22 mouse cellular contexts compared by ENCODE assay signal in genomic region chr10:91734691-91735090, GRCm38 (mm10).
DNase-seq lines count a peak whose midpoint lies in the region; ATAC-seq and TF ChIP-seq lines count a peak whose summit lies in the region.
"Had no signal": no experiment of that assay in that cellular context is flagged by ENCODE, and none has a peak within 500 bp of the region (broad histone marks: within the 10 kb centered on the region; RNA-seq: fewer than 3 reads in every experiment).

No protein-coding gene starts in this region.

- H3K4me2 ChIP-seq in heart, embryonic 16.5 days (ENCODE audit: low read depth, low read length), result no peak overlapping the region
- H3K4me2 ChIP-seq in intestine, postnatal 0 days (replicated peaks; ENCODE audit: low read depth), result no peak overlapping the region
- H3K4me2 ChIP-seq in intestine, embryonic 16.5 days (ENCODE audit: low read depth, low read length), result no peak overlapping the region
- H3K4me2 ChIP-seq: embryonic facial prominence, embryonic 15.5 days; heart, embryonic 13.5 days; limb, embryonic 12.5 days; liver, embryonic 12.5 days; lung, embryonic 15.5 days; neural tube, embryonic 12.5 days had no signal

- H3K27ac ChIP-seq in heart, embryonic 16.5 days (ENCODE audit: low read length), result no peak overlapping the region
- no peak overlapping the region for H3K27ac ChIP-seq in intestine, postnatal 0 days (ENCODE audit: low read depth, low read length)
- no peak overlapping the region for H3K27ac ChIP-seq in intestine, embryonic 16.5 days (ENCODE audit: low read length)
- H3K27ac ChIP-seq: embryonic facial prominence, embryonic 15.5 days; heart, embryonic 13.5 days; limb, embryonic 12.5 days; liver, embryonic 12.5 days; lung, embryonic 15.5 days; neural tube, embryonic 12.5 days had no signal

- no peak overlapping the region for H3K4me3 ChIP-seq in heart, embryonic 16.5 days (ENCODE audit: low read length)
- H3K4me3 ChIP-seq in intestine, postnatal 0 days (ENCODE audit: low read depth, low read length), result no peak overlapping the region
- H3K4me3 ChIP-seq in intestine, embryonic 16.5 days (ENCODE audit: low read length), result no peak overlapping the region
- H3K4me3 ChIP-seq: embryonic facial prominence, embryonic 15.5 days; heart, embryonic 13.5 days; limb, embryonic 12.5 days; liver, embryonic 12.5 days; lung, embryonic 15.5 days; neural tube, embryonic 12.5 days had no signal

- TF ChIP-seq POLR2A in brain, embryonic 14.5 days (IDR thresholded peaks at IDR 0.05; ENCODE audit: borderline replicate concordance, extremely low read depth, insufficient read depth, insufficient read length, poor library complexity, severe bottlenecking), result no peak

- no peak for DNase-seq in heart, postnatal 25 days (ENCODE audit: low spot score)
- peak; percentile 3 for DNase-seq in lung, postnatal 36 days
- no peak for DNase-seq in lung, postnatal 10 days
- DNase-seq in brain, embryonic 14.5 days (ENCODE audit: low read depth), result peak; percentile 34
- no peak for DNase-seq in right cerebral cortex, postnatal 25 days
- DNase-seq: adrenal gland, postnatal 14 days; B cell, adult 2 months; cerebellum, adult 11-12 months; cerebellum, postnatal 25 days; kidney, adult 2 months; kidney, postnatal 14 days; right cerebral cortex, adult 18-20 months; thymus, postnatal 25 days had no signal

- no peaks in the 10 kb centered on the region for H3K27me3 ChIP-seq in heart, embryonic 16.5 days (ENCODE audit: control insufficient read depth, insufficient read depth, low read length)
- H3K27me3 ChIP-seq in intestine, postnatal 0 days (replicated peaks; ENCODE audit: control insufficient read depth, insufficient read depth, low read length), result no peaks in the 10 kb centered on the region
- no peaks in the 10 kb centered on the region for H3K27me3 ChIP-seq in intestine, embryonic 16.5 days (replicated peaks; ENCODE audit: control insufficient read depth, insufficient read depth, low read length)
- H3K27me3 ChIP-seq: embryonic facial prominence, embryonic 15.5 days; heart, embryonic 13.5 days; limb, embryonic 12.5 days; liver, embryonic 12.5 days; lung, embryonic 15.5 days; neural tube, embryonic 12.5 days had no signal

- no peaks in the 10 kb centered on the region for H3K36me3 ChIP-seq in heart, embryonic 16.5 days (ENCODE audit: control insufficient read depth, insufficient read depth)
- no peaks in the 10 kb centered on the region for H3K36me3 ChIP-seq in intestine, postnatal 0 days (ENCODE audit: control insufficient read depth, insufficient read depth)
- no peaks in the 10 kb centered on the region for H3K36me3 ChIP-seq in intestine, embryonic 16.5 days (ENCODE audit: control insufficient read depth, insufficient read depth, low read length)
- H3K36me3 ChIP-seq: embryonic facial prominence, embryonic 15.5 days; heart, embryonic 13.5 days; limb, embryonic 12.5 days; liver, embryonic 12.5 days; lung, embryonic 15.5 days; neural tube, embryonic 12.5 days had no signal

- WGBS in heart, embryonic 16.5 days, result 67% methylated on average over 8 of the region's 8 CpGs
- WGBS in intestine, postnatal 0 days, result 79% methylated on average over 8 of the region's 8 CpGs
- 74% methylated on average over 8 of the region's 8 CpGs for WGBS in intestine, embryonic 16.5 days

- no peaks in the 10 kb centered on the region for H3K4me1 ChIP-seq in heart, embryonic 16.5 days (ENCODE audit: control insufficient read depth, insufficient read depth, low read length)
- no peaks in the 10 kb centered on the region for H3K4me1 ChIP-seq in intestine, postnatal 0 days (replicated peaks; ENCODE audit: control insufficient read depth, insufficient read depth, low read length)
- no peaks in the 10 kb centered on the region for H3K4me1 ChIP-seq in intestine, embryonic 16.5 days (ENCODE audit: control insufficient read depth, insufficient read depth, low read length)
- H3K4me1 ChIP-seq: embryonic facial prominence, embryonic 15.5 days; limb, embryonic 12.5 days; liver, embryonic 12.5 days; lung, embryonic 15.5 days; neural tube, embryonic 12.5 days had no signal

- peak; percentile 29 for TF ChIP-seq CTCF in intestine, postnatal 0 days (IDR thresholded peaks at IDR 0.05; ENCODE audit: low read depth)
- no peak for TF ChIP-seq CTCF in brain, embryonic 14.5 days (IDR thresholded peaks at IDR 0.05; ENCODE audit: borderline replicate concordance, extremely low read depth, insufficient read depth, insufficient read length)

- no peaks in the 10 kb centered on the region for H3K9me3 ChIP-seq in heart, embryonic 16.5 days (replicated peaks; ENCODE audit: control insufficient read depth, low read length)
- no peaks in the 10 kb centered on the region for H3K9me3 ChIP-seq in intestine, postnatal 0 days (ENCODE audit: control insufficient read depth)
- no peaks in the 10 kb centered on the region for H3K9me3 ChIP-seq in intestine, embryonic 16.5 days (ENCODE audit: control insufficient read depth, low read length)
- H3K9me3 ChIP-seq: embryonic facial prominence, embryonic 15.5 days; heart, embryonic 13.5 days; limb, embryonic 12.5 days; liver, embryonic 12.5 days; lung, embryonic 15.5 days; neural tube, embryonic 12.5 days had no signal

- ATAC-seq in heart, embryonic 16.5 days (replicated peaks; ENCODE audit: extremely low read depth, insufficient read depth, low FRiP score), result 0 out of 2 replicates have a peak, but pooled peaks have one; percentile 18
- ATAC-seq in intestine, postnatal 0 days, result no peak
- no peak for ATAC-seq in intestine, embryonic 16.5 days
- ATAC-seq: liver, embryonic 12.5 days had no signal

- no peak overlapping the region for H3K9ac ChIP-seq in heart, embryonic 16.5 days (ENCODE audit: low read length)
- no peak overlapping the region for H3K9ac ChIP-seq in intestine, postnatal 0 days (ENCODE audit: low read depth, low read length)
- H3K9ac ChIP-seq in intestine, embryonic 16.5 days (ENCODE audit: low read depth, low read length), result no peak overlapping the region
- H3K9ac ChIP-seq: embryonic facial prominence, embryonic 15.5 days; heart, embryonic 13.5 days; limb, embryonic 12.5 days; liver, embryonic 12.5 days; lung, embryonic 15.5 days; neural tube, embryonic 12.5 days had no signal

- intact Hi-C loops in heart, postnatal 25 days (cut with DNase I), result no loop called here

Comparison
In these comparisons a context has a peak if more than half of its experiments do, and no peak if none do; other contexts are left out.
1. DNase-seq: peak in lung, postnatal 36 days (single experiment) and brain, embryonic 14.5 days (single experiment); none in heart, postnatal 25 days (single experiment), lung, postnatal 10 days (single experiment) and right cerebral cortex, postnatal 25 days (single experiment).